Mouse (Mus musculus): ENCODE measurements around the gene Gpr4. TPM values are rescaled to one million over a fixed set of nuclear protein-coding genes. Genes with fewer than 3 reads are reported as not detected.

Gpr4 gene
- polyA plus RNA-seq, 1 experiment from 2014 or later, result 0.85 TPM

GRCm38 (mm10) chr7:19230899-19231298 lies 18.6 kb downstream of the Gpr4 start:
- H3K4me3 ChIP-seq (ENCODE audit: low read depth, low read length), result no peak overlapping the region
- no peak for TF ChIP-seq CTCF (IDR thresholded peaks at IDR 0.05; ENCODE audit: low read depth)
- TF ChIP-seq EP300 (optimal IDR thresholded peaks at IDR 0.05), result no peak
- peaks cover 6% of the 10 kb centered on the region for H3K4me1 ChIP-seq (replicated peaks; ENCODE audit: control insufficient read depth, insufficient read depth)
- no peak overlapping the region for H3K9ac ChIP-seq (ENCODE audit: low read length)
- H3K4me2 ChIP-seq (replicated peaks; ENCODE audit: low read depth), result no peak overlapping the region
- ATAC-seq (ENCODE audit: low FRiP score, low TSS enrichment) (no peak), DNase-seq (ENCODE audit: low spot score) (no peak)
- H3K27ac ChIP-seq (replicated peaks), result no peak overlapping the region
- 94% methylated on average over 5 of the region's 5 CpGs for WGBS
- peaks cover 4% of the 10 kb centered on the region; the same call in 1 of the 2 replicates for H3K36me3 ChIP-seq (ENCODE audit: control insufficient read depth, insufficient read depth, low read length)
- no peaks in the 10 kb centered on the region for H3K27me3 ChIP-seq (ENCODE audit: control insufficient read depth, insufficient read depth, low read length)
- H3K9me3 ChIP-seq (ENCODE audit: control insufficient read depth, low read length), result no peaks in the 10 kb centered on the region

- peaks cover 6% of the 10 kb centered on the region for H3K4me1 ChIP-seq (replicated peaks; ENCODE audit: control insufficient read depth, insufficient read depth)
- no peaks in the 10 kb centered on the region for H3K9me3 ChIP-seq (ENCODE audit: control insufficient read depth, low read length)
- H3K4me3 ChIP-seq (ENCODE audit: low read depth, low read length), result no peak overlapping the region
- no peak overlapping the region for H3K4me2 ChIP-seq (replicated peaks; ENCODE audit: low read depth)
- no peak overlapping the region for H3K9ac ChIP-seq (ENCODE audit: low read length)
- no peak for ATAC-seq (ENCODE audit: low FRiP score, low TSS enrichment)
- no peak for DNase-seq (ENCODE audit: low spot score)
- peaks cover 4% of the 10 kb centered on the region; the same call in 1 of the 2 replicates for H3K36me3 ChIP-seq (ENCODE audit: control insufficient read depth, insufficient read depth, low read length)
- H3K27me3 ChIP-seq (ENCODE audit: control insufficient read depth, insufficient read depth, low read length), result no peaks in the 10 kb centered on the region
- TF ChIP-seq EP300 (optimal IDR thresholded peaks at IDR 0.05), result no peak
- 77% methylated on average over 3 of the region's 3 CpGs for WGBS
- H3K27ac ChIP-seq (replicated peaks), result no peak overlapping the region
Measured at GRCm38 (mm10) chr7:19231849-19232248, 19.5 kb downstream of the Gpr4 start.

GRCm38 (mm10) chr7:19234652-19235051 lies 22.3 kb downstream of the Gpr4 start:
- WGBS, result 79% methylated on average over 5 of the region's 5 CpGs
- Histone ChIP-seq H3K36me3 (ENCODE audit: control insufficient read depth, insufficient read depth, low read length) (peaks cover 4% of the 10 kb centered on the region; the same call in 1 of the 2 replicates), H3K27me3 (ENCODE audit: control insufficient read depth, insufficient read depth, low read length) (no peaks in the 10 kb centered on the region), H3K4me1 (replicated peaks; ENCODE audit: control insufficient read depth, insufficient read depth) (peaks cover 2% of the 10 kb centered on the region), H3K9me3 (ENCODE audit: control insufficient read depth, low read length) (no peaks in the 10 kb centered on the region), H3K4me3 (ENCODE audit: low read depth, low read length) (no peak overlapping the region), H3K27ac (replicated peaks) (no peak overlapping the region), H3K9ac (ENCODE audit: low read length) (no peak overlapping the region), H3K4me2 (replicated peaks; ENCODE audit: low read depth) (no peak overlapping the region)
- no peak for ATAC-seq (ENCODE audit: low FRiP score, low TSS enrichment)
- TF ChIP-seq EP300 (optimal IDR thresholded peaks at IDR 0.05), result no peak
- no peak for TF ChIP-seq CTCF (IDR thresholded peaks at IDR 0.05; ENCODE audit: low read depth)
- DNase-seq (ENCODE audit: low spot score), result no peak

GRCm38 (mm10) chr7:19235092-19235671 lies 22.8 kb downstream of the Gpr4 start:
- Histone ChIP-seq H3K9me3 (ENCODE audit: control insufficient read depth, low read length) (no peaks in the 10 kb centered on the region), H3K27me3 (ENCODE audit: control insufficient read depth, insufficient read depth, low read length) (no peaks in the 10 kb centered on the region), H3K4me1 (replicated peaks; ENCODE audit: control insufficient read depth, insufficient read depth) (0 out of 2 replicates have a peak, but pooled peaks cover 2% of the 10 kb centered on the region), H3K4me2 (replicated peaks; ENCODE audit: low read depth) (no peak overlapping the region), H3K4me3 (ENCODE audit: low read depth, low read length) (no peak overlapping the region), H3K36me3 (ENCODE audit: control insufficient read depth, insufficient read depth, low read length) (peaks cover 4% of the 10 kb centered on the region; the same call in 1 of the 2 replicates), H3K27ac (replicated peaks) (no peak overlapping the region), H3K9ac (ENCODE audit: low read length) (no peak overlapping the region)
- DNase-seq (ENCODE audit: low spot score), result no peak
- peak; percentile 60 for ATAC-seq (ENCODE audit: low FRiP score, low TSS enrichment)
- WGBS, result 64% methylated on average over 2 of the region's 2 CpGs
- no peak for TF ChIP-seq EP300 (optimal IDR thresholded peaks at IDR 0.05)
- no peak for TF ChIP-seq CTCF (IDR thresholded peaks at IDR 0.05; ENCODE audit: low read depth)

- DNase-seq (ENCODE audit: low spot score), result no peak
- H3K9ac ChIP-seq (ENCODE audit: low read length), result 0 out of 2 replicates have a peak overlapping the region, but pooled peaks have one; percentile 27
- no peaks in the 10 kb centered on the region for H3K27me3 ChIP-seq (ENCODE audit: control insufficient read depth, insufficient read depth, low read length)
- H3K4me2 ChIP-seq (replicated peaks; ENCODE audit: low read depth), result no peak overlapping the region
- peaks cover 4% of the 10 kb centered on the region; the same call in 1 of the 2 replicates for H3K36me3 ChIP-seq (ENCODE audit: control insufficient read depth, insufficient read depth, low read length)
- H3K27ac ChIP-seq (replicated peaks), result no peak overlapping the region
- 0 out of 2 replicates have a peak, but pooled peaks cover 2% of the 10 kb centered on the region for H3K4me1 ChIP-seq (replicated peaks; ENCODE audit: control insufficient read depth, insufficient read depth)
- 55% methylated on average over 2 of the region's 2 CpGs for WGBS
- H3K9me3 ChIP-seq (ENCODE audit: control insufficient read depth, low read length), result no peaks in the 10 kb centered on the region
- no peak overlapping the region for H3K4me3 ChIP-seq (ENCODE audit: low read depth, low read length)
- ATAC-seq (ENCODE audit: low FRiP score, low TSS enrichment), result no peak
- no peak for TF ChIP-seq EP300 (optimal IDR thresholded peaks at IDR 0.05)
- no peak for TF ChIP-seq CTCF (IDR thresholded peaks at IDR 0.05; ENCODE audit: low read depth)
Measured at GRCm38 (mm10) chr7:19236411-19236810, 24.1 kb downstream of the Gpr4 start.

- ATAC-seq (ENCODE audit: low FRiP score, low TSS enrichment) (no peak), DNase-seq (ENCODE audit: low spot score) (no peak)
- no peak overlapping the region for H3K27ac ChIP-seq (replicated peaks)
- H3K27me3 ChIP-seq (ENCODE audit: control insufficient read depth, insufficient read depth, low read length), result no peaks in the 10 kb centered on the region
- H3K36me3 ChIP-seq (ENCODE audit: control insufficient read depth, insufficient read depth, low read length), result peaks cover 4% of the 10 kb centered on the region; the same call in 1 of the 2 replicates
- H3K4me3 ChIP-seq (ENCODE audit: low read depth, low read length), result no peak overlapping the region
- no peak overlapping the region for H3K4me2 ChIP-seq (replicated peaks; ENCODE audit: low read depth)
- 0 out of 2 replicates have a peak, but pooled peaks cover 2% of the 10 kb centered on the region for H3K4me1 ChIP-seq (replicated peaks; ENCODE audit: control insufficient read depth, insufficient read depth)
- 85% methylated on average over 4 of the region's 4 CpGs for WGBS
- no peaks in the 10 kb centered on the region for H3K9me3 ChIP-seq (ENCODE audit: control insufficient read depth, low read length)
- H3K9ac ChIP-seq (ENCODE audit: low read length), result no peak overlapping the region
- TF ChIP-seq EP300 (optimal IDR thresholded peaks at IDR 0.05), result no peak
- no peak for TF ChIP-seq CTCF (IDR thresholded peaks at IDR 0.05; ENCODE audit: low read depth)
Measured at GRCm38 (mm10) chr7:19238344-19238743, 26.0 kb downstream of the Gpr4 start.

All from stomach, postnatal 0 days (tissue).